Mouse (Mus musculus): ENCODE measurements around the gene Zbtb26. TPM values are rescaled to one million over a fixed set of nuclear protein-coding genes. Genes with fewer than 3 reads are reported as not detected.
A peak's percentile ranks its signal among the peaks of the same experiment; 100 is the strongest.

Gene Zbtb26
- polyA plus RNA-seq, 1 experiment from 2014 or later, result 7.0 TPM

DNA sequence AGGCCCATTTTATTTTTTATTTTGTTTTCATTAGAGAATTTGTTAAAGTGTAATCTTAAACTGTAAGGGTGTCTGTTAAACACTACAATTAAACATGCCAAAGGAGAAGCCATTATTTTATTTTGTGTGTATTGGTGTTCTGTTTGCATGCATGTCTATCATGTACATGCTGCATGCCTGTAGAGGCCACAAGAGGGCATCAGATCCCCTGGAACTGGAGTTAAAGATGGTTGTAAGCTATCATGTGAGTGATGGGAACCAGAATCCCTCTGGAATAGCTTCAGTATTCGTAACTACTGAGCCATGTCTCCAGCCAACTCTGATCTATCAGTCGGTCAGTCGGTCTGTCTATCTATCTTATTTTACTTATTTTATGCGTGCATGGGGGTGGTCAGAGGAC is 17.8 kb upstream of the Zbtb26 start:
- Histone ChIP-seq H3K27ac (ENCODE audit: low read depth) (no peak overlapping the region), H3K9me3 (ENCODE audit: control insufficient read depth, low read length) (no peaks in the 10 kb centered on the region), H3K36me3 (ENCODE audit: control insufficient read depth, insufficient read depth, low read length) (no peaks in the 10 kb centered on the region), H3K4me1 (replicated peaks; ENCODE audit: control insufficient read depth, insufficient read depth, low read length) (no peaks in the 10 kb centered on the region), H3K9ac (ENCODE audit: low read length) (no peak overlapping the region), H3K27me3 (replicated peaks; ENCODE audit: control insufficient read depth, insufficient read depth, low read length) (no peaks in the 10 kb centered on the region), H3K4me3 (ENCODE audit: low read depth, low read length) (no peak overlapping the region), H3K4me2 (ENCODE audit: low read length) (no peak overlapping the region)
- DNase-seq (ENCODE audit: low spot score), result no peak
- WGBS, result 96% methylated on average over 4 of the region's 4 CpGs
- ATAC-seq (replicated peaks; ENCODE audit: low FRiP score, low TSS enrichment, low read depth), result no peak

DNA sequence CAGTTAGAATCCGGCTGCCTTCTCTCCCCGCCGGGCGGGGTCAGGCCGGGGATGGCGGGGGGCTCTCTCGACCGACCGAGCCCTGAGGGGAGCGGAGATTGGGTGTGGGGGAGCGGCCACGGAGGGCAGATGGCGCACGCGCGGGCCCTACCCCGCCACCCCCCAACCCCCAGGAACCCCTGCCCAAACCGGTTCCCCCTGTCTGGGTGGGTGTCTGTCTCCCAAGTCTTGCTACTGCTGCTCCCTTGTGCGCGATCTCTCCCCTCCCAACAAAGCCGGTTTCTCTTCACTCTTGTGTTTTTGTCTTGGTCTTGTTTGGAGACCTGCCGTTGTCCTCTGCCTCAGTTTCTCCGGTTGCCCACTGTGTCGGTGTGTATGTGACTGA is 9.4 kb upstream of the Zbtb26 start:
- Histone ChIP-seq H3K9me3 (ENCODE audit: control insufficient read depth, low read length) (no peaks in the 10 kb centered on the region), H3K4me2 (ENCODE audit: low read length) (peak overlapping the region; percentile 73), H3K4me3 (ENCODE audit: low read depth, low read length) (peak overlapping the region; percentile 88), H3K36me3 (ENCODE audit: control insufficient read depth, insufficient read depth, low read length) (no peaks in the 10 kb centered on the region), H3K27ac (ENCODE audit: low read depth) (peak overlapping the region; percentile 76), H3K9ac (ENCODE audit: low read length) (peak overlapping the region; percentile 87), H3K27me3 (replicated peaks; ENCODE audit: control insufficient read depth, insufficient read depth, low read length) (no peaks in the 10 kb centered on the region), H3K4me1 (replicated peaks; ENCODE audit: control insufficient read depth, insufficient read depth, low read length) (peaks cover 8% of the 10 kb centered on the region; the same call in 1 of the 2 replicates)
- DNase-seq (ENCODE audit: low spot score) (no peak), ATAC-seq (replicated peaks; ENCODE audit: low FRiP score, low TSS enrichment, low read depth) (peak; percentile 94)
- WGBS, result under 1% methylated on average over 23 of the region's 24 CpGs

- peak; percentile 91 for DNase-seq (ENCODE audit: low spot score)
- Histone ChIP-seq H3K9ac (ENCODE audit: low read length) (peak overlapping the region; percentile 87), H3K4me3 (ENCODE audit: low read depth, low read length) (peak overlapping the region; percentile 88), H3K4me2 (ENCODE audit: low read length) (peak overlapping the region; percentile 73), H3K36me3 (ENCODE audit: control insufficient read depth, insufficient read depth, low read length) (no peaks in the 10 kb centered on the region), H3K4me1 (replicated peaks; ENCODE audit: control insufficient read depth, insufficient read depth, low read length) (peaks cover 8% of the 10 kb centered on the region; the same call in 1 of the 2 replicates), H3K9me3 (ENCODE audit: control insufficient read depth, low read length) (no peaks in the 10 kb centered on the region), H3K27me3 (replicated peaks; ENCODE audit: control insufficient read depth, insufficient read depth, low read length) (no peaks in the 10 kb centered on the region), H3K27ac (ENCODE audit: low read depth) (peak overlapping the region; percentile 76)
- peak; percentile 97 for ATAC-seq (replicated peaks; ENCODE audit: low FRiP score, low TSS enrichment, low read depth)
- 12% methylated on average over 25 of the region's 44 CpGs for WGBS
These were observed 8.9 kb upstream of the Zbtb26 start for GRCm38 (mm10) chr2:37451667-37452375.

GRCm38 (mm10) chr2:37431609-37432008 is 11.3 kb downstream of the Zbtb26 start:
- Histone ChIP-seq H3K9me3 (ENCODE audit: control insufficient read depth, low read length) (no peaks in the 10 kb centered on the region), H3K4me1 (replicated peaks; ENCODE audit: control insufficient read depth, insufficient read depth, low read length) (peaks cover 11% of the 10 kb centered on the region), H3K9ac (ENCODE audit: low read length) (peak overlapping the region; percentile 83), H3K36me3 (ENCODE audit: control insufficient read depth, insufficient read depth, low read length) (peaks cover 47% of the 10 kb centered on the region), H3K4me2 (ENCODE audit: low read length) (peak overlapping the region; percentile 92), H3K27me3 (replicated peaks; ENCODE audit: control insufficient read depth, insufficient read depth, low read length) (no peaks in the 10 kb centered on the region), H3K27ac (ENCODE audit: low read depth) (peak overlapping the region; percentile 94), H3K4me3 (ENCODE audit: low read depth, low read length) (peak overlapping the region; percentile 88)
- DNase-seq (ENCODE audit: low spot score), result no peak
- ATAC-seq (replicated peaks; ENCODE audit: low FRiP score, low TSS enrichment, low read depth), result peak; percentile 24; the same call in 1 of the 2 replicates
- WGBS, result 27% methylated on average over 7 of the region's 7 CpGs

- Histone ChIP-seq H3K9ac (ENCODE audit: low read length) (peak overlapping the region; percentile 83), H3K4me1 (replicated peaks; ENCODE audit: control insufficient read depth, insufficient read depth, low read length) (peaks cover 11% of the 10 kb centered on the region), H3K4me2 (ENCODE audit: low read length) (peak overlapping the region; percentile 92), H3K27ac (ENCODE audit: low read depth) (peak overlapping the region; percentile 94), H3K36me3 (ENCODE audit: control insufficient read depth, insufficient read depth, low read length) (peaks cover 39% of the 10 kb centered on the region), H3K4me3 (ENCODE audit: low read depth, low read length) (peak overlapping the region; percentile 88), H3K27me3 (replicated peaks; ENCODE audit: control insufficient read depth, insufficient read depth, low read length) (no peaks in the 10 kb centered on the region), H3K9me3 (ENCODE audit: control insufficient read depth, low read length) (no peaks in the 10 kb centered on the region)
- DNase-seq (ENCODE audit: low spot score), result peak; percentile 91
- ATAC-seq (replicated peaks; ENCODE audit: low FRiP score, low TSS enrichment, low read depth), result peak; percentile 95
- WGBS, result under 1% methylated on average over 38 of the region's 38 CpGs
These were observed 12.1 kb downstream of the Zbtb26 start for GRCm38 (mm10) chr2:37430593-37431464.

GRCm38 (mm10) chr2:37423671-37424070 is 19.3 kb downstream of the Zbtb26 start:
- H3K9ac ChIP-seq (ENCODE audit: low read length), result no peak overlapping the region

DNA sequence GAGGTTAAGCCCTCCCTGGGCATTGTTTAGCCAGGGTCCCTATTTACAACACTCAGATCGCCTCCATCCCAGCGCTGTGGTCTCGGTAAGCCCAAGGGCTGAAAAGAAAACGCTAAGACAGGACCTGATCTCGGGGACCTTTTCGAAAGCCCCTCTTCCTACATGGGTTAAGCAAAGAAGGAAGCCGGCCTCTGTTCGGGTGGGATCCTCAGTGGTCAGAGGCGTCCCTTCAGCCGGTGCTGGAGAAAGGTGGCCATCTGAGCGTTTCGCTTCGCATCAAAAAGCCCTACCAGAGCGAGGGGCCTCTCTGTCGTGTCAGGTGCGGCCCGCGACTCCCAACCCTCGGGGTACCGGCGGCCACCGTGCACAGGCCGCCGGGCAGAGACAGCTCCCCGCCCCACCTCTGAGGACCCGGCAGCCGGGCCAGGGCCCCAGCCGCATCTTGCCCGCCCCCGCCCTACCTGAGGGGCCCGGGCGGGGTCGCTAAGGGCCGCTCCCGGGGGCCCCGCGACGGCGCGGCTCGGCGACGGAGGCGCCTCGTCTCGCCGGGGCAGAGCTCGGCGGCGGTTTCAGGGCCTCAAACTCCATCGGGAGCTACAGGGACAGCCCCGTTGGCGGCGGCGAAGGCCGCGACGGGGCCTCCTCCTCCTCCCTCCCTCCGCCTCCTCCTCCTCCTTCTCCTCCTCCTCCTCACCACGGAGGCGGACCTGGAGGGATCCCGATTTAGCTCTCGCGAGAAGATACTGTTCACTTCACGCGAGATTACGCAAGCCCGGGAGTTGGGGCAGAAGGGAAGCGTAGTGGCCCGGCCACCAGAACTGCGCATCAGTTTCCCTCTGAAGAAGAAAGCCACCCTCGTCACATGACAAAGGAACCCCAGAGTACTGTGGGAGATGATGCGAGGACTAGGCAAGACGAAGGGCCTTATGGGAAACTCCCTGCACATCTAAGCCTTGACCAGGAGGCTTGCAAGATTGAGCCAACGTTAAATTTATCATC is 20.3 kb downstream of the Zbtb26 start, which contains the start of gene Rc3h2:
Gene Rc3h2, minus strand, starts transcription at position 598 of the 999 bp plus-strand sequence.
- Histone ChIP-seq H3K4me3 (ENCODE audit: low read depth, low read length) (peak within 1 kb of the TSS; percentile 70), H3K27ac (ENCODE audit: low read depth) (peak within 1 kb of the TSS; percentile 94), H3K4me2 (ENCODE audit: low read length) (peak within 1 kb of the TSS; percentile 87), H3K36me3 (ENCODE audit: control insufficient read depth, insufficient read depth, low read length) (peaks cover 12% of the 10 kb centered on the region; the same call in 1 of the 2 replicates), H3K9me3 (ENCODE audit: control insufficient read depth, low read length) (no peaks in the 10 kb centered on the region), H3K27me3 (replicated peaks; ENCODE audit: control insufficient read depth, insufficient read depth, low read length) (no peaks in the 10 kb centered on the region), H3K4me1 (replicated peaks; ENCODE audit: control insufficient read depth, insufficient read depth, low read length) (peaks cover 8% of the 10 kb centered on the region; the same call in 1 of the 2 replicates), H3K9ac (ENCODE audit: low read length) (peak within 1 kb of the TSS; percentile 97)
- ATAC-seq (replicated peaks; ENCODE audit: low FRiP score, low TSS enrichment, low read depth), result peak; percentile 99
- peak; percentile 95 for DNase-seq (ENCODE audit: low spot score)
- WGBS, result under 1% methylated on average over 58 of the region's 75 CpGs

More at GRCm38 (mm10) chr2:37423671-37424070, 19.3 kb downstream of the Zbtb26 start:
- Histone ChIP-seq H3K36me3 (ENCODE audit: control insufficient read depth, insufficient read depth, low read length) (peaks cover 19% of the 10 kb centered on the region), H3K4me2 (ENCODE audit: low read length) (no peak overlapping the region), H3K27ac (ENCODE audit: low read depth) (no peak overlapping the region), H3K27me3 (replicated peaks; ENCODE audit: control insufficient read depth, insufficient read depth, low read length) (no peaks in the 10 kb centered on the region), H3K4me3 (ENCODE audit: low read depth, low read length) (no peak overlapping the region), H3K9me3 (ENCODE audit: control insufficient read depth, low read length) (no peaks in the 10 kb centered on the region), H3K4me1 (replicated peaks; ENCODE audit: control insufficient read depth, insufficient read depth, low read length) (peaks cover 8% of the 10 kb centered on the region; the same call in 1 of the 2 replicates)
- no peak for ATAC-seq (replicated peaks; ENCODE audit: low FRiP score, low TSS enrichment, low read depth)
- DNase-seq (ENCODE audit: low spot score), result no peak
- 67% methylated on average over 3 of the region's 3 CpGs for WGBS
